Mouse (Mus musculus): Measurements from ENCODE around the gene Dzip1l. TPM values are rescaled to one million over a fixed set of nuclear protein-coding genes. Genes with fewer than 3 reads are reported as not detected.
"Not testable (repeated sequence)": the region's sequence is repeated elsewhere in the genome, so short reads cannot be mapped to it uniquely, and the experiment has no call there.

Gene Dzip1l
- polyA plus RNA-seq (2015; fragmentation: Nextera tagmentation; extraction: Ambion mirVana) = 14.1 and 18.0 TPM in 2 replicates

GRCm38 (mm10) chr9:99629281-99630011, at the start of gene Dzip1l:
Gene Dzip1l, plus strand, starts transcription at chr9:99629496.
- under 1% methylated on average over 44 of the region's 44 CpGs for WGBS
- H3K4me1 ChIP-seq (replicated peaks) = peaks cover 25% of the 10 kb centered on the region
- peak; percentile 91 for ATAC-seq (replicated peaks; ENCODE audit: insufficient number of reproducible peaks, insufficient read depth, low FRiP score, low read depth)
- peaks cover 6% of the 10 kb centered on the region for H3K36me3 ChIP-seq
- H3K27ac ChIP-seq = peak within 1 kb of the TSS; percentile 94
- no peaks in the 10 kb centered on the region for H3K9me3 ChIP-seq (replicated peaks)
- peak within 1 kb of the TSS; percentile 62 for H3K9ac ChIP-seq
- H3K27me3 ChIP-seq = no peaks in the 10 kb centered on the region
- H3K4me2 ChIP-seq = peak within 1 kb of the TSS; percentile 75
- peak within 1 kb of the TSS; percentile 76 for H3K4me3 ChIP-seq

- no peak overlapping the region for H3K27ac ChIP-seq
- peaks cover 34% of the 10 kb centered on the region for H3K36me3 ChIP-seq
- no peak for ATAC-seq (replicated peaks; ENCODE audit: insufficient number of reproducible peaks, insufficient read depth, low FRiP score, low read depth)
- H3K4me2 ChIP-seq = no peak overlapping the region
- H3K9ac ChIP-seq = no peak overlapping the region
- no peak overlapping the region for H3K4me3 ChIP-seq
- H3K4me1 ChIP-seq (replicated peaks) = peaks cover 8% of the 10 kb centered on the region
- H3K9me3 ChIP-seq (replicated peaks) = no peaks in the 10 kb centered on the region
- 47% methylated on average over 2 of the region's 2 CpGs for WGBS
- H3K27me3 ChIP-seq = no peaks in the 10 kb centered on the region
These were observed 48.6 kb upstream of the Dzip1l start for GRCm38 (mm10) chr9:99580655-99581054.

- ATAC-seq (replicated peaks; ENCODE audit: insufficient number of reproducible peaks, insufficient read depth, low FRiP score, low read depth) = no peak
- Histone ChIP-seq H3K9ac (no peak overlapping the region), H3K4me3 (no peak overlapping the region), H3K4me2 (no peak overlapping the region), H3K9me3 (replicated peaks) (no peaks in the 10 kb centered on the region), H3K4me1 (replicated peaks) (no peaks in the 10 kb centered on the region), H3K27me3 (no peaks in the 10 kb centered on the region), H3K36me3 (peaks cover 18% of the 10 kb centered on the region), H3K27ac (no peak overlapping the region)
- 31% methylated on average over 8 of the region's 8 CpGs for WGBS
These were observed 41.6 kb upstream of the Dzip1l start for GRCm38 (mm10) chr9:99587505-99588202.

GRCm38 (mm10) chr9:99591144-99591543, 38.2 kb upstream of the Dzip1l start:
- H3K4me1 ChIP-seq (replicated peaks) = no peaks in the 10 kb centered on the region
- no peak overlapping the region for H3K4me2 ChIP-seq
- no peak for ATAC-seq (replicated peaks; ENCODE audit: insufficient number of reproducible peaks, insufficient read depth, low FRiP score, low read depth)
- 58% methylated on average over 8 of the region's 8 CpGs for WGBS
- H3K9me3 ChIP-seq (replicated peaks) = no peaks in the 10 kb centered on the region
- H3K9ac ChIP-seq = no peak overlapping the region
- no peak overlapping the region for H3K4me3 ChIP-seq
- no peaks in the 10 kb centered on the region for H3K27me3 ChIP-seq
- H3K27ac ChIP-seq = no peak overlapping the region
- H3K36me3 ChIP-seq = no peaks in the 10 kb centered on the region

- not testable (repeated sequence) for H3K27me3 ChIP-seq; H3K4me2 ChIP-seq; H3K36me3 ChIP-seq; H3K27ac ChIP-seq; H3K9me3 ChIP-seq (replicated peaks); H3K9ac ChIP-seq; ATAC-seq (replicated peaks; ENCODE audit: insufficient number of reproducible peaks, insufficient read depth, low FRiP score, low read depth); H3K4me3 ChIP-seq; H3K4me1 ChIP-seq (replicated peaks)
- 91% methylated on average over 6 of the region's 6 CpGs for WGBS
These were observed 30.2 kb upstream of the Dzip1l start for GRCm38 (mm10) chr9:99599127-99599526.

- Histone ChIP-seq H3K27me3 (no peaks in the 10 kb centered on the region), H3K9me3 (replicated peaks) (no peaks in the 10 kb centered on the region), H3K27ac (no peak overlapping the region), H3K4me2 (no peak overlapping the region), H3K4me3 (no peak overlapping the region), H3K4me1 (replicated peaks) (no peaks in the 10 kb centered on the region), H3K36me3 (no peaks in the 10 kb centered on the region), H3K9ac (no peak overlapping the region)
- WGBS = 57% methylated on average over 2 of the region's 2 CpGs
- no peak for ATAC-seq (replicated peaks; ENCODE audit: insufficient number of reproducible peaks, insufficient read depth, low FRiP score, low read depth)
These were observed 25.7 kb upstream of the Dzip1l start for GRCm38 (mm10) chr9:99603566-99603965.

- Histone ChIP-seq H3K4me1 (replicated peaks) (no peaks in the 10 kb centered on the region), H3K27me3 (no peaks in the 10 kb centered on the region), H3K9ac (no peak within 1 kb of the TSS), H3K36me3 (no peaks in the 10 kb centered on the region), H3K4me3 (no peak within 1 kb of the TSS), H3K9me3 (replicated peaks) (no peaks in the 10 kb centered on the region), H3K27ac (no peak within 1 kb of the TSS), H3K4me2 (no peak within 1 kb of the TSS)
- no peak for ATAC-seq (replicated peaks; ENCODE audit: insufficient number of reproducible peaks, insufficient read depth, low FRiP score, low read depth)
- 42% methylated on average over 2 of the region's 2 CpGs for WGBS
These were observed 17.1 kb upstream of the Dzip1l start, which contains the start of gene A4gnt for GRCm38 (mm10) chr9:99612202-99612601. Gene A4gnt, plus strand, starts transcription at chr9:99612502.

- H3K9ac ChIP-seq = no peak overlapping the region
- H3K4me2 ChIP-seq = no peak overlapping the region
- 88% methylated on average over 8 of the region's 8 CpGs for WGBS
- no peak overlapping the region for H3K4me3 ChIP-seq
- no peaks in the 10 kb centered on the region for H3K4me1 ChIP-seq (replicated peaks)
- H3K9me3 ChIP-seq (replicated peaks) = no peaks in the 10 kb centered on the region
- H3K27ac ChIP-seq = no peak overlapping the region
- ATAC-seq (replicated peaks; ENCODE audit: insufficient number of reproducible peaks, insufficient read depth, low FRiP score, low read depth) = no peak
- H3K27me3 ChIP-seq = no peaks in the 10 kb centered on the region
- no peaks in the 10 kb centered on the region for H3K36me3 ChIP-seq
These were observed 9.6 kb upstream of the Dzip1l start for GRCm38 (mm10) chr9:99619688-99620087.

- no peaks in the 10 kb centered on the region for H3K9me3 ChIP-seq (replicated peaks)
- no peak overlapping the region for H3K4me3 ChIP-seq
- 89% methylated on average over 11 of the region's 11 CpGs for WGBS
- no peaks in the 10 kb centered on the region for H3K4me1 ChIP-seq (replicated peaks)
- H3K36me3 ChIP-seq = no peaks in the 10 kb centered on the region
- no peak overlapping the region for H3K9ac ChIP-seq
- no peak for ATAC-seq (replicated peaks; ENCODE audit: insufficient number of reproducible peaks, insufficient read depth, low FRiP score, low read depth)
- no peak overlapping the region for H3K4me2 ChIP-seq
- no peaks in the 10 kb centered on the region for H3K27me3 ChIP-seq
- H3K27ac ChIP-seq = no peak overlapping the region
These were observed 9.1 kb upstream of the Dzip1l start for GRCm38 (mm10) chr9:99620196-99620595.

GRCm38 (mm10) chr9:99622034-99622433, 7.3 kb upstream of the Dzip1l start:
- ATAC-seq (replicated peaks; ENCODE audit: insufficient number of reproducible peaks, insufficient read depth, low FRiP score, low read depth) = no peak
- Histone ChIP-seq H3K4me3 (no peak overlapping the region), H3K4me1 (replicated peaks) (no peaks in the 10 kb centered on the region), H3K9me3 (replicated peaks) (no peaks in the 10 kb centered on the region), H3K36me3 (no peaks in the 10 kb centered on the region), H3K4me2 (no peak overlapping the region), H3K27ac (no peak overlapping the region), H3K9ac (no peak overlapping the region), H3K27me3 (no peaks in the 10 kb centered on the region)
- 74% methylated on average over 1 of the region's 1 CpGs for WGBS

- Histone ChIP-seq H3K4me1 (replicated peaks) (no peaks in the 10 kb centered on the region), H3K4me3 (no peak overlapping the region), H3K9ac (no peak overlapping the region), H3K27ac (no peak overlapping the region), H3K36me3 (no peaks in the 10 kb centered on the region), H3K9me3 (replicated peaks) (no peaks in the 10 kb centered on the region), H3K4me2 (no peak overlapping the region), H3K27me3 (no peaks in the 10 kb centered on the region)
- no peak for ATAC-seq (replicated peaks; ENCODE audit: insufficient number of reproducible peaks, insufficient read depth, low FRiP score, low read depth)
- WGBS = 59% methylated on average over 2 of the region's 2 CpGs
These were observed 6.3 kb upstream of the Dzip1l start for GRCm38 (mm10) chr9:99622966-99623365.

GRCm38 (mm10) chr9:99624117-99624516, 5.2 kb upstream of the Dzip1l start:
- ATAC-seq (replicated peaks; ENCODE audit: insufficient number of reproducible peaks, insufficient read depth, low FRiP score, low read depth) = no peak
- no peaks in the 10 kb centered on the region for H3K27me3 ChIP-seq
- peaks cover 4% of the 10 kb centered on the region for H3K4me1 ChIP-seq (replicated peaks)
- WGBS = 67% methylated on average over 6 of the region's 6 CpGs
- H3K9ac ChIP-seq = no peak overlapping the region
- H3K4me3 ChIP-seq = no peak overlapping the region
- H3K4me2 ChIP-seq = no peak overlapping the region
- H3K9me3 ChIP-seq (replicated peaks) = no peaks in the 10 kb centered on the region
- no peak overlapping the region for H3K27ac ChIP-seq
- no peaks in the 10 kb centered on the region for H3K36me3 ChIP-seq
